Mouse (Mus musculus) WW6 (cell line): ENCODE measurements at regions not wholly inside any gene's neighbourhood (a gene's known extent, or its start where the extent isn't known, plus 50 kb on each side); places are given as distances from the start of the nearest gene placed in this dataset.

Experiments
- DNase-seq: peaks from one replicate; pipeline ENCODE4 v3.0.0-alpha.2; 2013; ENCODE audit warnings: low read depth, low spot score

GRCm38 (mm10) chr15:74461935-74462334, 174.2 kb downstream of the Mroh4 start:
- no peak for DNase-seq

GRCm38 (mm10) chr15:74459345-74459975, 176.7 kb downstream of the Mroh4 start:
- no peak for DNase-seq

GRCm38 (mm10) chr15:74458940-74459339, 177.2 kb downstream of the Mroh4 start:
- no peak for DNase-seq

GRCm38 (mm10) chr15:74457965-74458364, 178.2 kb downstream of the Mroh4 start:
- DNase-seq, result no peak

GRCm38 (mm10) chr15:74456675-74457040, 179.5 kb downstream of the Mroh4 start:
- DNase-seq, result no peak

- no peak for DNase-seq
Observed at GRCm38 (mm10) chr15:74455921-74456674, 180.1 kb downstream of the Mroh4 start.

- DNase-seq, result no peak
Observed at GRCm38 (mm10) chr15:74454543-74454942, 181.6 kb downstream of the Mroh4 start.

- DNase-seq, result no peak
Observed at GRCm38 (mm10) chr15:74453810-74454209, 182.3 kb downstream of the Mroh4 start.

- no peak for DNase-seq
Observed at GRCm38 (mm10) chr15:74452426-74452825, 183.7 kb downstream of the Mroh4 start.

GRCm38 (mm10) chr15:74441889-74442288, 194.3 kb downstream of the Mroh4 start:
- DNase-seq, result no peak

GRCm38 (mm10) chr15:74426989-74427388, 209.2 kb downstream of the Mroh4 start:
- no peak for DNase-seq

GRCm38 (mm10) chr15:74423001-74423400, 213.2 kb downstream of the Mroh4 start:
- DNase-seq, result no peak

GRCm38 (mm10) chr15:74420550-74420949, 215.6 kb downstream of the Mroh4 start:
- no peak for DNase-seq

GRCm38 (mm10) chr15:74418635-74419034, 217.5 kb downstream of the Mroh4 start:
- no peak for DNase-seq

- no peak for DNase-seq
Observed at GRCm38 (mm10) chr15:74413217-74413616, 222.9 kb downstream of the Mroh4 start.

- no peak for DNase-seq
Observed at GRCm38 (mm10) chr15:74412261-74412660, 223.9 kb downstream of the Mroh4 start.

GRCm38 (mm10) chr15:74411097-74411496, 225.1 kb downstream of the Mroh4 start:
- no peak for DNase-seq

- DNase-seq, result no peak
Observed at GRCm38 (mm10) chr15:74404866-74405265, 231.3 kb downstream of the Mroh4 start.

- no peak for DNase-seq
Observed at GRCm38 (mm10) chr15:74401275-74401674, 234.9 kb downstream of the Mroh4 start.

GRCm38 (mm10) chr15:74396029-74396428, 240.1 kb downstream of the Mroh4 start:
- no peak for DNase-seq

- DNase-seq, result peak; percentile 40
Observed at GRCm38 (mm10) chr15:74387533-74387932, 248.6 kb downstream of the Mroh4 start.

- DNase-seq, result no peak
Observed at GRCm38 (mm10) chr15:74382556-74382955, 253.6 kb downstream of the Mroh4 start.

GRCm38 (mm10) chr15:74379366-74379765, 256.8 kb downstream of the Mroh4 start:
- DNase-seq, result no peak
